Mouse (Mus musculus) layer of hippocampus, adult 2 months (tissue): ENCODE results near the gene Tifa. TPM values are rescaled to one million over a fixed set of nuclear protein-coding genes. Genes with fewer than 3 reads are reported as not detected.

ENCODE experiments used
- DNase-seq, 2 experiments: peaks; one replicate each; pipeline ENCODE4 v3.0.0; 2022; ENCODE audit warnings: low spot score in 2 of 2
- H3K27ac ChIP-seq: fragments of 200-600 bp; 2 replicates; pipeline ENCODE4 v1.8.1; 2022
- H3K4me3 ChIP-seq: fragments of 200-600 bp; 2 replicates; pipeline ENCODE4 v1.8.1; 2022; ENCODE audit warnings: mild to moderate bottlenecking
- CTCF ChIP-seq: fragments of 200-600 bp; conservative IDR thresholded peaks from 2 replicates; pipeline ENCODE4 v1.8.1; 2022; ENCODE audit warnings: antibody characterized with exemption, mild to moderate bottlenecking, moderate library complexity
- total RNA-seq, 2 experiments: library from RNA; stranded (reverse); gene quantifications; 2 replicates each; pipeline ENCODE4 v1.2.3; 2021

Tifa gene
- total RNA-seq, 2 experiments from 2014 or later = 6.2 to 6.9 TPM

DNA sequence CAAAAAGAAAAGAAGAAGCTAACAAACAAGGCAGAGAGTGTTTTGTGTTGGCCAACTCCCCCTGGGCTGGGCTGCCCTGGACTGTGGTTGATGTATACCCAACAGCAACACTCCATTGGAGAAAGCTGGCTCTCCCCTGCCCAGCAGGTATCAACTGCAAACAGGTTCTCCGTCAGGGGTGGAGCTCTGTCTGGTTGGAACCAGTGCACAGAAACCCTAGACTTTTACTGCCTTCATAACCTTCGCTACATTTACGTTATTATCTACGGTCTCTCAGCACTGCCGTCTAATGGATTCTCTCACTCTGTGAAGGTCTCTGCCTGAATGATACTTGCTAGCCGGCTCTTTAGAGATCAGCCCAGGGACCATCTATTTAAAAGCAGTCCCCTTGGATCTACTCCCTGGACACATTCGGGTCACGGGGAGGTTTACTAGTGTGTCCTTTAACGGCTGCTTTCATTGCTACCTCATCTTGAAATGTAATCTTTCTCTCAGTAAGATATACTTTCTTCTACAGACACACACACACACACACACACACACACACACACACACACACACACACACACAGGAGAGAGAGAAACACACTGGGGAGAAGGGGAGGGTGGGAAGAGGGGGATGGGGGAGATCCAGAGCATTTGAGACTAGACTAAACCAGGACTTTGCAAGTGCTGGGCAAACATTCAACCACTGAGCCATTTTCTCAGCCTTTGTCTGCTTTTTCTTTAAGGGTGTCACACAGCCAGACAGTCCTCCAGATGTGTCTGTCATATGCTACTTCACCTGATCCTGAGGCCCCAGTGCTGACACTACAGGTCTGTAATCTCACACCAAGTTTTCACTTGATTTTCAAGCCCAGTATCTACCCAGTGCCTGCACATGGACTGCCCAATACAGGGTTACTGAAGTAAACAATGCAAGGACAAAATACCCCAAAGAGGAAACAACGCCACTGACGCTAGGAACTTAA lies 29.4 kb downstream of the Tifa start:
- H3K4me3 ChIP-seq = no peak overlapping the region
- TF ChIP-seq CTCF = no peak
- DNase-seq = no peak
- H3K27ac ChIP-seq = no peak overlapping the region

GRCm38 (mm10) chr3:127820400-127820799 lies 30.8 kb downstream of the Tifa start:
- H3K27ac ChIP-seq = no peak overlapping the region
- no peak overlapping the region for H3K4me3 ChIP-seq
- TF ChIP-seq CTCF = no peak
- no peak for DNase-seq

DNA sequence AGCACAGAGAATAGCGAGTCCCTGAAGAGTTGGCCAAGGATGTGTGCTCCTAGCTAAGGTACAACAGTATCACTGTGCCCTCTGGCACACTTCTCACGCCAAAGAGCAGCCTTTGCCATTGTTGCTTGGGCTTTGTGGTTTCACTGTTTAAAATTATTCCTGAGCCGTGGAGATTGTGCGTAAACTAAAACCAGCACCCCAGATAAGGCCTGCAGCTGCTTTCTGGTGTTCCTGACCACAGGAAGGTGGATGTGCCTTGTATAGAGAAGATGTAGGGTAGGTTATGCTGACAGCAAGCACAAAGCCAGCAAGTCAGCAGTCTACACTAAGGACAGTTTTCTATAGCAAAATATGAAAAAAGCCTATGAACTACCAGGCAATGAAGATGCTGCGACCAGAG lies 31.6 kb downstream of the Tifa start:
- TF ChIP-seq CTCF = no peak
- DNase-seq = no peak
- Histone ChIP-seq H3K27ac (no peak overlapping the region), H3K4me3 (no peak overlapping the region)

DNA sequence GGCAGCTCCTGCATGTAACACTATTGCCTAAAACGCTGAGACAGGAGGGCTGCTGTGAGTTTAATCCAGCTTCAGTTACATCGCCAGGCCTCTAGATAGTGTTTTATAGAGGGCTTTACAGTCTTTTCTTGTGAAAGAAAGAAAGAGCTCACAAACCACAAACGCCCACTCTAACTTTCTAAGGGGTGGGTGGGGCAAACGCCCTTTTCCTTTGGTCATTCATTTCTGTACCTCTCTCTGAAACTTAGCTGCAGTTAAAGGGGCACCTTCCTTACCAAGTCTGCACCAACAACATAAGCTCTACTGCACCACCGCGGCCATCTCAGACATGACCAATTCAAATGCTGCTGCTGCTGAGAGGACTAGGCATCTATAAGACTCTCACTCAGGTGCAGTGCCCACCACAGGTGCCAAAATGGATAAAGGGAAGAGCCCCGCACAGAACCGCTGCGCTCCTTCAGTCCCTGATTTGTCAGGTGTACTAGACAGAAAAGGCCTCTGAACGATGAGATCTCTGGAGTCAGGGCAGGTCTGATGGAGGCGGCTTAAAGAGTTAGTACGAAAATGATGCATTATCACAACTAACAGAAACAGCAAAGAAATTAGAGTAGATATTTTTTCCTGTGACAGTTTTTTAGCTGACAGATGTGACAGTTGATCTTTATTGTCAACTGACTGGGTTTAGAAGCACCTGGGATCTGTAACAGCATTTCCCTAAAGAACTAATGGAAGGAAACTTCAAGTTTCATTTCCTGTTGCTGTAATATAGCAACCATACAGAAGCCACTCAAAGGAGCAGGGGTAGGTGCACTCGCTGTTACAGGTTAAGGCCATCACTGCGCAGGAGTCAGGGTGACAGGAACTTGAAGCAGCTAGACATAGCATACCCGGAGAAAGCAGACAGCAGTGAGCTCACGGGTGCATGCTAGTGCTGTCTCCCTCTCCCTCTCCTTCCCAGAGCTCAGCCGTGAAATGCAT lies 34.6 kb downstream of the Tifa start:
- H3K4me3 ChIP-seq = no peak overlapping the region
- DNase-seq = no peak
- H3K27ac ChIP-seq = no peak overlapping the region
- no peak for TF ChIP-seq CTCF

- H3K27ac ChIP-seq = no peak overlapping the region
Measured at GRCm38 (mm10) chr3:127826503-127826902, 36.9 kb downstream of the Tifa start.

GRCm38 (mm10) chr3:127827123-127827522 lies 37.5 kb downstream of the Tifa start:
- H3K4me3 ChIP-seq = no peak overlapping the region
- no peak for TF ChIP-seq CTCF
- DNase-seq = no peak
- peak overlapping the region; percentile 7; the same call in 1 of the 2 replicates for H3K27ac ChIP-seq

More at GRCm38 (mm10) chr3:127826503-127826902, 36.9 kb downstream of the Tifa start:
- no peak for DNase-seq
- TF ChIP-seq CTCF = no peak
- H3K4me3 ChIP-seq = no peak overlapping the region

DNA sequence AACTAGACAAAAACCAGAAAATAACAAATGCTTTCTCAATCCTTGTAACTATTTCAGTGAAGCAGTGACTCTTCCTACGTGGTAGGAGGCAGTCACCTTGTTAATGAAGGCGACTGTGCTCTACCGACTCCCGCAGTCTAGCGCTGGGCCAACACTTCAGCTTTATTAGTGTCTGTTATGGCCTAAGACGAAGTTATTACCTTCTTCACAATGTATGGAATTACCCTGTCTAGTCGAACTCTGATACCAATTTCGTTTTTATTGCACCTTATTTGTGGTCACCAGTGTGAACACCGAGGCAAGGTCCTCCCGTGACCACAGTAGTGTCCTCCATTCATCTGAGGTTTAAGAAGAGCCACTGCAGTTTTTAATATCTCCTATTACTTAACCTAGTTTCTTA lies 40.6 kb downstream of the Tifa start:
- DNase-seq = no peak
- H3K27ac ChIP-seq = no peak overlapping the region
- no peak for TF ChIP-seq CTCF
- no peak overlapping the region for H3K4me3 ChIP-seq

GRCm38 (mm10) chr3:127831079-127831478 lies 41.5 kb downstream of the Tifa start:
- H3K4me3 ChIP-seq = no peak overlapping the region
- no peak for DNase-seq
- TF ChIP-seq CTCF = no peak
- no peak overlapping the region for H3K27ac ChIP-seq

- Histone ChIP-seq H3K27ac (no peak overlapping the region), H3K4me3 (no peak overlapping the region)
- no peak for DNase-seq
- no peak for TF ChIP-seq CTCF
Measured at GRCm38 (mm10) chr3:127834040-127834439, 44.4 kb downstream of the Tifa start.

DNA sequence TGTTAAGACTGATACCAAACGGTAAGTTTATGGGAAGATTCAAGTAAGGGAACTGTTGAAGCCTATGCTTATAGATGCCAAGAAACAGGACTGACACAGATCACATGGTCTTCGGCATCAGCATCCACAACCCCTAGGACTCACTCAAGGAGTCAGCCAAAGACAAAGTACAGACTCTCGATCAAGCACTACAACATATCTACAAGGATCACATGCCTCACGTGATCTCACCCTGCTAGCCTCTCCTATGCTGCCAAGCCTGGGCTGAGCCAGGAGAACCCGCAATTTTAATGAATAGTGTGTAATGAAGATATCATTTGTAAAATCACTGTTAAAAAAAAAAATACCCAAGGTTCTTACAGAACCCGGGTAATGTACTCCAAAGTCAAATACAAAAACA lies 46.0 kb downstream of the Tifa start:
- TF ChIP-seq CTCF = no peak
- no peak overlapping the region for H3K27ac ChIP-seq
- H3K4me3 ChIP-seq = no peak overlapping the region; the same call in 1 of the 2 replicates
- DNase-seq = no peak

GRCm38 (mm10) chr3:127836798-127837153 lies 47.2 kb downstream of the Tifa start:
- peak overlapping the region; percentile 91 for H3K27ac ChIP-seq
- TF ChIP-seq CTCF = no peak
- no peak for DNase-seq
- H3K4me3 ChIP-seq = peak overlapping the region; percentile 71

DNA sequence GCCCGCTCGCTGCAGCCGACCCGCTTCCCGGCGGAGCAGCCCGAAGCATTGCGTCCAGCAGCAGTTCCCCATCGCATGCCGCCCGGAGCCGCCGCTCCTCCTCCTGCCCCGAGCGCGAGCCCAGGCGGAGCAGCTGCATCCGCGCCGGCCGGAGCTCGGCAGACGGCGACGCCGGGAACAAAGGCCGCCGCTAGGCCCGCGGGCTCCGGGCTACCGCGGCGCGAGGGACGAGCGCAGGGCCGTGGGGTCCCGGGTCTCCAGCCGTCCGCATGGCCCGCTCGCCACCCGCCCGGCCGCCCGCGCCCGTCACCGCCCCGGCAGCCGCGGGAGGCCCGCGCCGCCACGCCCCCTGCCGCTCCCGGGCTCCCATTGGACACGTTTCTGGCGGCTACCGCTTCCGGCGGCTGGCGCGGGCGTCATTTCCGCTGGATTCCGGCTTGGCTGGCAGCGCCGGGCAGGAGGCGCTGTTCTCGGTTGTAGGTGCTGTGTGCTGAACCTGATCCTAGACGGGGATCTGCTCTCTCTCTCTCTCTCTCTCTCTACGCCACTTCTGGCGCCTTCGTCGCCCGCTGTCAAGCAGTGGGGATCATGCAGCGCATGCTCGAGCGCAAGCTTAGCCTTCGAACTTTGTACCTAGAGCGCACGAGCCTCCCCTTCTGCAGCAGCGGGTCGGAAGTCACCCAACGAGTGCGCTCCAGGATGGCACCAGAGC lies 47.7 kb downstream of the Tifa start, which contains the start of gene Ap1ar:
Gene Ap1ar (minus strand): TSS at position 370 of the 712 bp plus-strand sequence.
- peak; percentile 81 for TF ChIP-seq CTCF
- Histone ChIP-seq H3K4me3 (peak within 1 kb of the TSS; percentile 71), H3K27ac (peak within 1 kb of the TSS; percentile 97)
- peak; percentile 96 for DNase-seq
